Mouse (Mus musculus): ENCODE results near the gene Gabra6.

DNA sequence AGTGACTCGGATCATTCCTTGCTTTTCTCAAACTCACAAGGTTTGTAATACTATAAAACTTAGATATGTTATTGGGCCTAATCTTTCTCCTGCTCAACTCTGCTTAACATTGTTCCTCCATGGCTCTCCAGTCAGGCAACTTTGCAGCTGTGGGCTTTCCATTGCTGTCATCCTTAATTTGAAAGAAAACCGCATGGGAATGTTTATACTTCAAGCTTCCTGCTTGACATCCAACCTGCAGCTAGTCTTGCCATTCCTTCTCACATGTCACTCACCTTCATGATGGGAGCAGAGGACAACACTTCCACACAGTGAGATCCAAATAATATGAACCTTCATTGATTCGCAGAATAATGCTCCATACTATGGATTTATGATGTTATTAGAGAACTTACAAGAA is 2.9 kb downstream of the Gabra6 start:
- no peak for TF ChIP-seq CTCF (IDR thresholded peaks at IDR 0.05; ENCODE audit: low read depth, low read length)
- TF ChIP-seq TAL1 (conservative IDR thresholded peaks at IDR 0.05; ENCODE audit: low read depth, low read length) = no peak
- TF ChIP-seq GATA1 (IDR thresholded peaks at IDR 0.05; ENCODE audit: borderline replicate concordance, low read length) = no peak
- TF ChIP-seq POLR2AphosphoS5 (IDR thresholded peaks at IDR 0.05; ENCODE audit: insufficient replicate concordance, low read depth, low read length) = no peak
- no peak for TF ChIP-seq GATA2 (IDR thresholded peaks at IDR 0.05; ENCODE audit: borderline replicate concordance, low read depth, low read length)
